Mouse (Mus musculus) ES-E14 (cell line): ENCODE measurements around the gene Cyb561a3. TPM values are rescaled to one million over a fixed set of nuclear protein-coding genes. Genes with fewer than 3 reads are reported as not detected.

ENCODE experiments used
- DNase-seq: peaks from one replicate; pipeline ENCODE4 v3.0.0-alpha.2; 2013; ENCODE audit warnings: low read depth, low spot score
- H3K27ac ChIP-seq: 2 replicates; pipeline ENCODE4 v1.5.1; 2012; ENCODE audit warnings: low read depth, mild to moderate bottlenecking, low read length, moderate library complexity, mixed read lengths; ENCODE audit not compliant: poor library complexity, insufficient read depth, severe bottlenecking
- H3K36me3 ChIP-seq: 2 replicates; pipeline ENCODE4 v1.6.1; 2012; ENCODE audit warnings: mild to moderate bottlenecking, low read length, moderate library complexity, mixed read lengths; ENCODE audit not compliant: control insufficient read depth, poor library complexity, insufficient read depth, severe bottlenecking
- H3K4me1 ChIP-seq, 2 experiments: fragments of 150-350 bp in 1 of 2; sonication (generic) in 1 of 2; 2 replicates each; pipeline ENCODE4 v1.6.1; 2012; ENCODE audit warnings: low read length in 2 of 2, mild to moderate bottlenecking in 1 of 2, mixed read lengths in 1 of 2; ENCODE audit not compliant: control insufficient read depth in 2 of 2, insufficient read depth in 2 of 2, poor library complexity in 1 of 2
- H3K4me3 ChIP-seq, 2 experiments: fragments of 150-350 bp in 1 of 2; sonication (generic) in 1 of 2; 2 replicates each; pipeline ENCODE4 v1.5.1; 2012; ENCODE audit warnings: low read length in 2 of 2, low read depth in 1 of 2, mild to moderate bottlenecking in 1 of 2, mixed read lengths in 1 of 2; ENCODE audit not compliant: insufficient read depth in 1 of 2, poor library complexity in 1 of 2, severe bottlenecking in 1 of 2
- H3K9ac ChIP-seq: 2 replicates; pipeline ENCODE4 v1.6.1; 2012; ENCODE audit warnings: low read depth, mild to moderate bottlenecking, low read length, mixed read lengths; ENCODE audit not compliant: poor library complexity, insufficient read depth, severe bottlenecking
- H3K9me3 ChIP-seq: fragments of 150-350 bp; sonication (generic); 2 replicates; pipeline ENCODE4 v1.6.1; 2012; ENCODE audit warnings: low read depth, mild to moderate bottlenecking, low read length; ENCODE audit not compliant: control insufficient read depth, insufficient read depth
- CHD2 ChIP-seq: IDR thresholded peaks from 2 replicates; pipeline ENCODE4 v1.6.1; 2014; ENCODE audit warnings: mild to moderate bottlenecking, low read depth, low read length, inconsistent platforms
- HCFC1 ChIP-seq: IDR thresholded peaks from 2 replicates; pipeline ENCODE4 v1.6.1; 2012; ENCODE audit warnings: low read length, inconsistent platforms, borderline replicate concordance; ENCODE audit not compliant: insufficient read depth
- MAFK ChIP-seq: IDR thresholded peaks from 2 replicates; pipeline ENCODE4 v1.6.1; 2014; ENCODE audit warnings: mild to moderate bottlenecking, low read depth, low read length, inconsistent platforms; ENCODE audit not compliant: insufficient read depth
- ZC3H11A ChIP-seq: IDR thresholded peaks from 2 replicates; pipeline ENCODE4 v1.6.1; 2012; ENCODE audit warnings: low read depth, mild to moderate bottlenecking, inconsistent platforms, low read length, borderline replicate concordance
- ZNF384 ChIP-seq: IDR thresholded peaks from 2 replicates; pipeline ENCODE4 v1.6.1; 2012; ENCODE audit warnings: low read depth, low read length, inconsistent platforms
- in situ Hi-C, 2 experiments: fragments of 600-800 bp; cut with MboI; formaldehyde crosslinking; loops; one replicate each; pipeline ENCODE4 v1.15.1; 2025; ENCODE audit warnings: low sequenced_read_pairs in 2 of 2, inconsistent platforms in 1 of 2; ENCODE audit not compliant: unreplicated experiment in 2 of 2
- total RNA-seq: library from RNA; depleted of rRNA; stranded (reverse); fragments of 300-350 nt; gene quantifications from 2 replicates; pipeline ENCODE4 v1.2.3, GENCODE M21; 2012; rRNA removed

Gene Cyb561a3
- total RNA-seq, 1 experiment: 12.9 TPM

DNA sequence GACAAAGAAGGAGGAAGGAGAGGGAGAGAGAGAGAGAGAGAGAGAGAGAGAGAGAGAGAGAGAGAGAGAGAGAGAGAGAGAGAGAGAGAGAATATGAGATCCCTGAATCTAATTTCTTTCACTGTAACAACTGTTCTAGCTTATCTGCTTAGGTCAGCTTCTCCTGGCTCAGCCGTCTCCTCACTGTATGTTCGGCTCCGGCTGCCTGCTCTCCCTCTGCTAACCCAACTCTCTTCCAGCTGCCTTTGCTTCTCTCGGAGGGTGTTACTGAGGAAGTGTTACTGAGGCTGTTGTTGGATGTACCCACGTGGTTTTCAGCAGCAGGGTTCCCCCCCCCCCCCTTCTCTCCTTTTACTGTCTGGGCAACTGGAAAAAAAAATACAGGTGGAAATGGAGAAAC is 63.1 kb downstream of the Cyb561a3 start:
- in situ Hi-C loops: no loop called here

DNA sequence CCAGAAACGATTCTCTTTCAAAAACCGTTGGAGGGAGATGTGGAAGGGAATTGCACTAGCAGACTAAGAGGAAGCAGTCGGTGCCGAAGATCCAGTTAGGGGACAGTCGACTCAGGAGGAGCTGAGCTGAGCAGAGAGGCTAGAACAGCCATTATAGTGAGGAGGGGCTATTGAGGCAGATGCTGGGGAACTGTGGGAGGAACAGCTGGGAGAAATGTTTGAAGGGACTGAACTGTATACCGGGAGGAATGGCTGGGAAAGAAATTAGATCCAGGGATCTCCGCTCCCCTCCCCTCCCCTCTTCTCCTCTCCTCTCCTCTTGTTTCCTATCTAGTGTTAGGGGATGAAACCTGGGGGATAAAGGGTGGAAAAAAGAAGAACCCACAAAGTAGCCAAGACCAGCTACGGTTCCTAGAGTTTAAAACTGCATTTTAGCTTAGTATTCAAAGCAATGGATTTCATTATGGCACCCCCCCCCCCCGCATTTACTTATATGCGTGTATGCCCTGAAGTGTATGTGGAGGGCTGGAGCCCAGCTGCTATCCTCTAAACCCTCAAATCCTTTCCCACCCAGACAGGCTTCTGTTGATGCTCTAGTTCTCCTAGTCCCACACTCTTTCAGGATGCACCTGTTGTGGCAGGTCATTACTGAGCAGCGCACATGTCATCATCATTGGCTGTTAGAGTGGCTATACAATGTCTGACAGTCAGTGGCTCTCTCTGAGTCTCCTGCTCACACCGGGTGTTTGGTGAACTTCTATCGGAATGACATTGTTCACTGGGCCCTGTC is 63.8 kb downstream of the Cyb561a3 start:
- Histone ChIP-seq H3K4me3 (no peak overlapping the region), H3K27ac (no peak overlapping the region), H3K4me1 (no peaks in the 10 kb centered on the region), H3K36me3 (no peaks in the 10 kb centered on the region), H3K9ac (no peak overlapping the region), H3K9me3 (no peaks in the 10 kb centered on the region)
- no peak for TF ChIP-seq ZNF384
- no peak for TF ChIP-seq ZC3H11A
- TF ChIP-seq HCFC1: no peak
- no peak for TF ChIP-seq CHD2
- no peak for TF ChIP-seq MAFK
- in situ Hi-C loops: no loop called here
- DNase-seq: no peak

More for the DNA sequence above, 63.1 kb downstream of the Cyb561a3 start:
- TF ChIP-seq HCFC1 (no peak), ZC3H11A (no peak), CHD2 (no peak), ZNF384 (no peak), MAFK (no peak)
- Histone ChIP-seq H3K9ac (no peak overlapping the region), H3K4me3 (no peak overlapping the region), H3K36me3 (no peaks in the 10 kb centered on the region), H3K4me1 (no peaks in the 10 kb centered on the region), H3K27ac (no peak overlapping the region), H3K9me3 (no peaks in the 10 kb centered on the region)
- DNase-seq: no peak

Other genes with a start within 250 kb of the Cyb561a3 start
- gene Syt7, start 188.1 kb upstream of the Cyb561a3 start, total RNA-seq: 2.6 and 3.5 TPM in 2 replicates
- gene Lrrc10b, start 119.7 kb upstream of the Cyb561a3 start, total RNA-seq: 0.27 and 0.37 TPM in 2 replicates
- gene Ppp1r32, start 94.2 kb upstream of the Cyb561a3 start, total RNA-seq: 0.48 and 0.62 TPM in 2 replicates
- gene Cpsf7, start 51.9 kb upstream of the Cyb561a3 start, total RNA-seq: 37.7 and 38.0 TPM in 2 replicates
- 24.3 and 31.3 TPM in 2 replicates for gene Sdhaf2, start 51.0 kb upstream of the Cyb561a3 start, total RNA-seq
- 29.2 and 30.1 TPM in 2 replicates for gene Tmem216, start 20.9 kb upstream of the Cyb561a3 start, total RNA-seq
- 22.4 and 29.8 TPM in 2 replicates for gene Tmem138, start 190 bp downstream of the Cyb561a3 start, total RNA-seq
- 584 and 635 TPM in 2 replicates for gene Ddb1, start 28.2 kb downstream of the Cyb561a3 start, total RNA-seq
- 12.2 and 14.4 TPM in 2 replicates for gene Tkfc, start 28.5 kb downstream of the Cyb561a3 start, total RNA-seq
- 0.49 and 0.63 TPM in 2 replicates for gene Vwce, start 57.0 kb downstream of the Cyb561a3 start, total RNA-seq
- 3.1 and 4.9 TPM in 2 replicates for gene Pga5, start 100.9 kb downstream of the Cyb561a3 start, total RNA-seq
- gene Vps37c, start 111.6 kb downstream of the Cyb561a3 start, total RNA-seq: 6.2 and 6.6 TPM in 2 replicates
- gene Cd5, start 161.8 kb downstream of the Cyb561a3 start, total RNA-seq: not detected in 2 replicates